Mouse (Mus musculus) olfactory bulb, adult 2 months (tissue): ENCODE measurements at regions not wholly inside any gene's neighbourhood (a gene's known extent, or its start where the extent isn't known, plus 50 kb on each side); places are given as distances from the start of the nearest gene placed in this dataset.

ENCODE experiments used
- CTCF ChIP-seq: fragments of 200-500 bp; IDR thresholded peaks from 2 replicates; pipeline ENCODE4 v1.5.1; 2012; ENCODE audit warnings: low read depth, mild to moderate bottlenecking, low read length, moderate library complexity; ENCODE audit not compliant: insufficient read depth
- POLR2A ChIP-seq: fragments of 200-500 bp; IDR thresholded peaks from 2 replicates; pipeline ENCODE4 v1.6.1; 2012; ENCODE audit warnings: mild to moderate bottlenecking, low read depth, low read length, moderate library complexity; ENCODE audit not compliant: insufficient read depth

DNA sequence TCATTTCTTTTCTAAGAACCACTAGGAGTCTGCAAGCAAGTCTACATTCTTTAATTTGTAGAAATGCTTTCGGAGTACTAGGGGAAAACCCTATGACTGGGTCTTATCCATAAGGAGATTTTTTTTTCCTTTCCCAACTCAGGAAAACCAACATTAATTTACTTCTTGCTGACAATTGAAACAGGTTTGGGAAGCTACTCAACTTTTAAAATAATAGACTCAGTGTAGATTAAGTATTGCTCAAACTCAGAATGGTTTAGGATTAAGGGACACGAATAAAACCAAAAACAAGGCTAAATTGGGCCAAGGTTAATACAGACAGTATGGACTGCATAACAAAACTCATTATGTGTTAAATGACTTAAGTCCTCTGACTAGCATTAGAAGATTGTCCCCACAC lies 65.2 kb upstream of the 1810046K07Rik start:
- no peak for TF ChIP-seq CTCF
- TF ChIP-seq POLR2A, result no peak
